Mouse (Mus musculus) C2C12 (cell line): ENCODE results near the gene Arid3c. TPM values are rescaled to one million over a fixed set of nuclear protein-coding genes. Genes with fewer than 3 reads are reported as not detected.
"Not testable (repeated sequence)": the region's sequence is repeated elsewhere in the genome, so short reads cannot be mapped to it uniquely, and the experiment has no call there.

ENCODE experiments used
- H3K27me3 ChIP-seq: one replicate; pipeline ENCODE4 v1.6.1; 2011; ENCODE audit not compliant: control insufficient read depth, insufficient read depth, insufficient read length
- H3K36me3 ChIP-seq: one replicate; pipeline ENCODE4 v1.6.1; 2011; ENCODE audit not compliant: control insufficient read depth, insufficient read depth
- H3K4me3 ChIP-seq: one replicate; pipeline ENCODE4 v1.5.1; 2011; ENCODE audit warnings: mild to moderate bottlenecking, control low read depth; ENCODE audit not compliant: poor library complexity, insufficient read depth, severe bottlenecking
- H3K79me2 ChIP-seq: one replicate; pipeline ENCODE4 v1.6.1; 2011; ENCODE audit not compliant: control insufficient read depth, insufficient read depth
- H3K79me3 ChIP-seq: one replicate; pipeline ENCODE4 v1.6.1; 2011; ENCODE audit warnings: low read depth, control low read depth
- H3ac ChIP-seq: one replicate; pipeline ENCODE3; 2011; ENCODE audit warnings: low read depth; ENCODE audit not compliant: control insufficient read depth, insufficient read length
- CEBPB ChIP-seq: IDR thresholded peaks from one replicate; pipeline ENCODE4 v1.6.1; 2011; ENCODE audit warnings: low read depth, mild to moderate bottlenecking, control low read depth, moderate library complexity
- CTCF ChIP-seq: IDR thresholded peaks from one replicate; pipeline ENCODE4 v1.5.1; 2011; ENCODE audit not compliant: control insufficient read depth, insufficient read depth, insufficient read length
- FOSL1 ChIP-seq: IDR thresholded peaks from one replicate; pipeline ENCODE4 v1.8.0; 2011; ENCODE audit warnings: mild to moderate bottlenecking, low read length; ENCODE audit not compliant: poor library complexity, insufficient read depth, severe bottlenecking
- MAX ChIP-seq: IDR thresholded peaks from one replicate; pipeline ENCODE4 v1.6.1; 2011; ENCODE audit warnings: mild to moderate bottlenecking, control low read depth
- MYOD1 ChIP-seq: IDR thresholded peaks from one replicate; pipeline ENCODE4 v1.6.1; 2011; ENCODE audit warnings: low read depth; ENCODE audit not compliant: control insufficient read depth, insufficient read length
- MYOG ChIP-seq: IDR thresholded peaks from one replicate; pipeline ENCODE4 v1.6.1; 2011; ENCODE audit not compliant: control insufficient read depth, insufficient read length; ENCODE audit errors: extremely low read depth
- USF1 ChIP-seq: IDR thresholded peaks from one replicate; pipeline ENCODE4 v1.6.1; 2011; ENCODE audit warnings: low read depth, mild to moderate bottlenecking, control low read depth, moderate library complexity
- long read RNA-seq, 2 experiments: library from polyadenylated mRNA; unstranded; transcript quantifications; one replicate each; pipeline ENCODE4 v2.0.0; 2019 to 2020
- polyA plus RNA-seq: library from polyadenylated mRNA; unstranded; fragments of >200 nt; fragmentation: generic; extraction: Trizol; gene quantifications from one replicate; pipeline ENCODE4 v1.2.1, GENCODE M21; 2012; ENCODE audit warnings: missing spikeins

The Arid3c gene
- not detected for polyA plus RNA-seq
- long read RNA-seq, experiment 1 = 0 reads
- long read RNA-seq, experiment 2 = 0 reads

DNA sequence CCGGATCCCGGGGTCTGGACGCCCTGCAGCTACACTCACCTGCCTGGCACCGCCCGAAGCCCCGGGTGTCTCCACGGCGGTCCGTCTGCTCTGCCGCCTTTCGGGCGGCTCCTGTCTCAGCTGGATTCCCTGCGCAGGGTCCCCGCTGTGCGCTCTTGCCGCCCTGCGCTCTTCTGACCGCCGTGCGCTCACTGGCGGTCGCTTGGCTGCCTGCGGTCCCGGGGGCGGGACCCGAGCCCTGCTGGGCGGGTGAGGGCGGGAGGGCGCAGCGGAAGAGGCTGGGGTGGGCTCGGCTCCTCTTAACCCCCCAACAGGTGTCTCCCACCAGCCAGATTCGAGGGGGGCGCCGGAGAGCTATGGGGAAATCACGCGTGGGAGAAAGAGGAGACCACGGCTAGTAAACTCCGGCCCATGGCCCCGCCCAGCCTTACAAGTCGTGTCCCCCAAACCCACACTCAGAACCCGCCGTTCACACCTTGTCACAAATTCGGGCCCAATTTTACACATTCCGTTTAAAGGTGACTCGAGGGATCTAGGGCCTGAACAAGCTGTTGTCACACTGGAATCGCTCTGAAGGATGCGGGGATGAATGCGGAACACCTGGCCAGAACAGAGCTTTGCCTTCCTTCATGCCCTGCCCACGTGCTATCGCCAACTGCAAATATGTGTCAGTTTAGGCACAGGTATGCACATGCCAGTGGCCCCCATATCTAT is at the start of gene Arid3c:
Gene Arid3c (minus strand): TSS at position 91 of the 714 bp plus-strand sequence.
- H3K36me3 ChIP-seq = no peaks in the 10 kb centered on the region
- peak within 1 kb of the TSS; percentile 54 for H3ac ChIP-seq
- H3K4me3 ChIP-seq = no peak within 1 kb of the TSS
- peaks cover 58% of the 10 kb centered on the region for H3K27me3 ChIP-seq
- no peaks in the 10 kb centered on the region for H3K79me2 ChIP-seq
- H3K79me3 ChIP-seq = no peaks in the 10 kb centered on the region
- TF ChIP-seq FOSL1 (no peak), USF1 (no peak), MYOD1 (no peak), CEBPB (no peak), CTCF (no peak), MYOG (no peak), MAX (no peak)

DNA sequence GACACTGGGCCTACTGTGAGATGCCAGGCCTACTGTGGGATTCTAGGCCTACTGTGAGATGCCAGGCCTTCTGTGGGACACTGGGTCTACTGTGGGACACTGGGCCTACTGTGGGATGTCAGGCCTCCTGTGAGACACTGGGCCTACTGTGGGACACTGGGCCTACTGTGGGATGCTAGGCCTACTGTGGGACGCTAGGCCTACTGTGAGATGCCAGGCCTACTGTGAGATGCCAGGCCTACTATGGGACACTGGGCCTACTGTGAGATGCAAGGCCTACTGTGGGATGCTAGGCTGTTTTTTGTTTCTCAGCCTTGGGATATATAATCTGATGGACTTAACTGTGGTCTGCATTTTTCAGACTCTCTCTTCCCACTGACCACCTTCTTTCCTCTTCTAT is 44.9 kb upstream of the Arid3c start:
- not testable (repeated sequence) for H3K79me3 ChIP-seq, H3K79me2 ChIP-seq, H3ac ChIP-seq, H3K27me3 ChIP-seq, H3K36me3 ChIP-seq, H3K4me3 ChIP-seq

- H3K36me3 ChIP-seq, H3K4me3 ChIP-seq, H3K27me3 ChIP-seq: not testable (repeated sequence)
Observed at GRCm38 (mm10) chr4:41774506-41774905, 43.6 kb upstream of the Arid3c start.

GRCm38 (mm10) chr4:41774002-41774401 is 43.1 kb upstream of the Arid3c start, which contains the start of gene Ccl27a:
TSS of gene Ccl27a (minus strand) at chr4:41774247.
- H3K79me2 ChIP-seq, H3K79me3 ChIP-seq, H3ac ChIP-seq, H3K4me3 ChIP-seq, H3K27me3 ChIP-seq, H3K36me3 ChIP-seq: not testable (repeated sequence)

More at GRCm38 (mm10) chr4:41774506-41774905, 43.6 kb upstream of the Arid3c start:
- H3ac ChIP-seq, H3K79me2 ChIP-seq, H3K79me3 ChIP-seq: not testable (repeated sequence)

GRCm38 (mm10) chr4:41773502-41773901 is 42.6 kb upstream of the Arid3c start:
- H3K36me3 ChIP-seq, H3K79me2 ChIP-seq, H3K4me3 ChIP-seq, H3K79me3 ChIP-seq, H3ac ChIP-seq, H3K27me3 ChIP-seq: not testable (repeated sequence)

DNA sequence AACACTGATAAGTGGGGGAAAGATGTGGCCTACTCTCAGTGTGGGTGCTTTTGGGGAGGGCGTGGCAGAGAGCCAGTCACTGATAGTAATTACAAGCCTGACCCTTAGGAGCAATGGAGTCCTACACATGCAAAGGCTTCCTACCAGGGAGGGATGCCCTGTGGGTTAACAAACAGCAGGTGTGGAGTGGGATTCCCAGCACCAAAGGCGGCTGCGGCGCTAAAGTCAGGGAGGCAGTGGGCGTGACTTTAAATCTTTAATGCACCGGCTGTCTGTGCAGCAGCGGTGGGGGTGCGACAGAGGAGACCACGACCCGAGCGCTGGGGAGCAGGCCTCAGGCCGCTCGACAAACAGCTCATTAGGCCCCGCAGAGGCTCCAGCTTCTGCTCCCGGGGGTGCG is 42.0 kb upstream of the Arid3c start:
- H3K79me3 ChIP-seq, H3K27me3 ChIP-seq, H3K36me3 ChIP-seq, H3K79me2 ChIP-seq, H3ac ChIP-seq, H3K4me3 ChIP-seq: not testable (repeated sequence)

DNA sequence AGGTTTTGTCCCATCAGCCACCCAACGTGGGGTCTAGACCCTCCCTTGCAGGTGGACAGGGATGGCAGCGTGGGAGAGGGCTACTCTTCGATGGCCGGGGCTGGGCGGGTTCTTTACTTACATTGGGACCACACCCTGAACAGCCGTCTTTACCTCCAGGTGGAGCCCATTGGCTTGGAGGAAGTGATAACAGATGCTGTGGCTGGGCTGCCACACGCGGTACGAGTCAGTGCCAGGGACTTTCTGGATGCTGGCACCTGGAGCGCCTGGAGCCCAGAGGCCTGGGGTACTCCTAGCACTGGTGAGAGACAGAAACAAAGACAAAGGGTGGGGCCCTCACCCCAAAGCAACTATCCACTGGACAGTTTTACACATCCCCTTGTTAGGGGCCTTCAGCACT is 36.4 kb upstream of the Arid3c start:
- H3K4me3 ChIP-seq, H3K79me2 ChIP-seq, H3K36me3 ChIP-seq: not testable (repeated sequence)

DNA sequence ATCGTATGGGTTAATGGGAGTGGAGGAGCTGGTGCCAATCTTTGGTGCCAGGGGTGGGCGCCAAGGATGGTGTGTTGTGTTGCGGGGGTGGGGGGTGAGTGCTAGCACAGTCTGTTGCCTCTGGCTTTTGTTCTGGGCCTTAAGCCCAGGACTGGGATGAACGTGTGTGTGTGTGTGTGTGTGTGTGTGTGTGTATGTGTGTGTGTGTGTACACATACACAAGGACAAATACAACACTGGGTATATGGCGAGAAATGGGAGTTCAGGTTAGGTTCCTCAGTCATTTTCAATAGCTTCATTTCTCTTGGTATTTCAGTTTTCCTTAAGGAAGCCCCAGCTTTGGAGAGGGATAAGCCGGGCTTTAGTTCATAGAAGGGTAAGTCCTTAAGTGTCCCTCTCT is 32.2 kb upstream of the Arid3c start:
- not testable (repeated sequence) for H3K27me3 ChIP-seq, H3K79me2 ChIP-seq, H3ac ChIP-seq, H3K79me3 ChIP-seq, H3K36me3 ChIP-seq, H3K4me3 ChIP-seq

More for the DNA sequence above, 36.4 kb upstream of the Arid3c start:
- peaks cover 12% of the 10 kb centered on the region for H3K27me3 ChIP-seq
- not testable (repeated sequence) for H3ac ChIP-seq, H3K79me3 ChIP-seq

- H3K79me3 ChIP-seq, H3K27me3 ChIP-seq, H3K4me3 ChIP-seq, H3K79me2 ChIP-seq, H3K36me3 ChIP-seq, H3ac ChIP-seq: not testable (repeated sequence)
Observed at GRCm38 (mm10) chr4:41762688-41763114, 31.8 kb upstream of the Arid3c start.
